Mouse (Mus musculus) forebrain, embryonic 14.5 days (tissue): ENCODE data around the gene Mgat1. TPM values are rescaled to one million over a fixed set of nuclear protein-coding genes. Genes with fewer than 3 reads are reported as not detected.
"Not testable (repeated sequence)": the region's sequence is repeated elsewhere in the genome, so short reads cannot be mapped to it uniquely, and the experiment has no call there.

Source experiments
- ATAC-seq: fragments of 200-750 bp; cut with Nextera tagmentation; 2 replicates; pipeline ENCODE4 v1.8.0; 2017; ENCODE audit warnings: mild to moderate bottlenecking, moderate library complexity
- DNase-seq: peaks from one replicate; pipeline ENCODE4 v3.0.0-alpha.2; 2015; ENCODE audit warnings: low spot score
- H3K27ac ChIP-seq: fragments of 300-500 bp; sonication (generic); 2 replicates; pipeline ENCODE4 v1.5.1; 2014; ENCODE audit warnings: low read depth, mild to moderate bottlenecking, control low read depth, low read length, moderate library complexity
- H3K27me3 ChIP-seq: fragments of 300-500 bp; sonication (generic); replicated peaks from 2 replicates; pipeline ENCODE4 v1.6.1; 2014; ENCODE audit warnings: low read length, control low read depth, mixed read lengths; ENCODE audit not compliant: control insufficient read depth, insufficient read depth
- H3K36me3 ChIP-seq: fragments of 300-500 bp; sonication (generic); 2 replicates; pipeline ENCODE4 v1.6.1; 2014; ENCODE audit warnings: low read length, control low read depth; ENCODE audit not compliant: control insufficient read depth, insufficient read depth
- H3K4me1 ChIP-seq: fragments of 300-500 bp; sonication (generic); 2 replicates; pipeline ENCODE4 v1.6.1; 2014; ENCODE audit warnings: antibody characterized with exemption, low read length, control low read depth; ENCODE audit not compliant: control insufficient read depth, insufficient read depth
- H3K4me2 ChIP-seq: fragments of 300-500 bp; sonication (generic); 2 replicates; pipeline ENCODE4 v1.6.1; 2014; ENCODE audit warnings: mild to moderate bottlenecking, control low read depth, low read length
- H3K4me3 ChIP-seq: fragments of 300-500 bp; sonication (generic); 2 replicates; pipeline ENCODE4 v1.5.1; 2014; ENCODE audit warnings: low read depth, low read length, control low read depth
- H3K9ac ChIP-seq: fragments of 300-500 bp; sonication (generic); 2 replicates; pipeline ENCODE4 v1.6.1; 2014; ENCODE audit warnings: mild to moderate bottlenecking, low read length, control low read depth, moderate library complexity
- H3K9me3 ChIP-seq: fragments of 300-500 bp; sonication (generic); replicated peaks from 2 replicates; pipeline ENCODE4 v1.6.1; 2016; ENCODE audit warnings: low read length, control low read depth, mixed read lengths; ENCODE audit not compliant: control insufficient read depth
- WGBS: fragments of 180-500 bp; shearing (Covaris S2); extraction: QIAGEN DNeasy Blood & Tissue Kit; methylation state at CpG from one replicate; pipeline ENCODE4 v1.1.7; 2014; 5-methylcytosine and 5-hydroxymethylcytosine counted together
- polyA plus RNA-seq: library from polyadenylated mRNA; unstranded; fragments of >200 nt; fragmentation: Nextera tagmentation; extraction: Ambion mirVana; gene quantifications from 2 replicates; pipeline ENCODE4 v1.2.1, GENCODE M21; 2014

Mgat1 gene
- 23.5 and 23.8 TPM in 2 replicates for polyA plus RNA-seq

DNA sequence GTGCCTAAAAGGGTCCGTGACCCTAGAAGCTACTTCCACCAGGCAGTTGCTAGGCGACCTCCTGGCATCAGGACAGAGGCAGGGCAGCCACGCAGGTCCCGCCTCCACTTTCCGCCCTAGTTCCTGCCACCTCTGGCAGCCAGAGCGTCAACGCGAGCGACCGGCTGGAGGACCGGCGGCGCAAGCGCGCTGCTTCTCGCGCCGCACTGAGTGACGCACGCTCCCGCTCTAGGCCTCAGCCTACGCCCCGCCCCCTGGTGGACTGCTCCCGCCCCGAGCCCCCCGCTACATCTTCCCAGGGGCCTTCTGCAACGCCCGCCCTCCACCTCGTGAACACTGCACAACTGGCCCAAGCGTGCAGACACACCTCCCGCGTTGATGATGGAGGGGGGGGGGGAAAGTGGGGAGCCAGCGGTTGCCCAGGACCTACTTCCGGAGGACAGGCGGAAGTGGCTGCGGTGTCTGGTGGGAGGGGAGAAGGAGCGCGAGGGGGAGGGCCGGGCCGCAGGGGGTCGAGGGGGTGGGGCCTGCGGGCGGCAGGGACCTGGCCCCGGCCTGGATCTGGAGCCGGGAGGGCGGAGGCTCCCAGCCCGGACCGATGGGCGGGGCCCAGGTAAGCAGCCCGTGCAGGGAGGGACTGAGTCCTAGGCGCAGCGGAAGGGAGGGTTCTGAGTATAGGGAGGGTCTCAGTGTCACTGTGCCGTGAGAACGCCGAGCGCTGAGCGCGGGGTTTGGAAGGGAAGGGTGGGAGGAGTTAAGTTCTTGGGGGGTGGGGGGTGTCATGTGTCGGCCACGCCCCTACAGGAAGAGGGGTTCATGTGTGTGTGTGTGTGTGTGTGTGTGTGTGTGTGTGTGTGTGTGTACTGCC lies at the start of gene Mgat1:
Gene Mgat1, plus strand, starts transcription at position 465 of the 868 bp plus-strand sequence.
- Histone ChIP-seq H3K4me3 (peak within 1 kb of the TSS; percentile 51), H3K36me3 (no peaks in the 10 kb centered on the region), H3K9me3 (no peaks in the 10 kb centered on the region), H3K4me1 (peaks cover 9% of the 10 kb centered on the region), H3K27me3 (no peaks in the 10 kb centered on the region), H3K9ac (peak within 1 kb of the TSS; percentile 70), H3K27ac (peak within 1 kb of the TSS; percentile 80), H3K4me2 (peak within 1 kb of the TSS; percentile 73)
- DNase-seq (peak; percentile 96), ATAC-seq (peak; percentile 94)
- WGBS, result under 1% methylated on average over 58 of the region's 60 CpGs

DNA sequence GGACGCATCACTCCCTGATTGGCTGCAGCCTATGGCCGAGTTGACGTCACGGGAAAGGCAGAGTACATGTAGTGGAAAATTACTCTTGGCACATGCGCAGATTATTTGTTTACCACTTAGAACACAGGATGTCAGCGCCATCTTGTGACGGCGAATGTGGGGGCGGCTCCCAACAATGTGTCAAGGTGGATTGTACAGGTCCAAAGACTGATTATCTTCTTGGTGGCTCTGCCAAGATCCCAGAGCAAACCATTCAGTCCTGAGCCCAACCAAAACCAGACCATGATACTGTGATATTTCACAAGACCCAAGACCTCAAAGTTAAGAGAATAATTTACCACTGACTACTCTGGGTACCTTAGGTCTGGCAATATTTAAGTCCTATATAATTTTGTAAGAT lies 49.2 kb upstream of the Mgat1 start:
- WGBS, result 93% methylated on average over 9 of the region's 9 CpGs
- H3K4me2 ChIP-seq, H3K27ac ChIP-seq, H3K4me3 ChIP-seq, ATAC-seq, H3K27me3 ChIP-seq, H3K4me1 ChIP-seq, DNase-seq, H3K9me3 ChIP-seq, H3K36me3 ChIP-seq, H3K9ac ChIP-seq: not testable (repeated sequence)

DNA sequence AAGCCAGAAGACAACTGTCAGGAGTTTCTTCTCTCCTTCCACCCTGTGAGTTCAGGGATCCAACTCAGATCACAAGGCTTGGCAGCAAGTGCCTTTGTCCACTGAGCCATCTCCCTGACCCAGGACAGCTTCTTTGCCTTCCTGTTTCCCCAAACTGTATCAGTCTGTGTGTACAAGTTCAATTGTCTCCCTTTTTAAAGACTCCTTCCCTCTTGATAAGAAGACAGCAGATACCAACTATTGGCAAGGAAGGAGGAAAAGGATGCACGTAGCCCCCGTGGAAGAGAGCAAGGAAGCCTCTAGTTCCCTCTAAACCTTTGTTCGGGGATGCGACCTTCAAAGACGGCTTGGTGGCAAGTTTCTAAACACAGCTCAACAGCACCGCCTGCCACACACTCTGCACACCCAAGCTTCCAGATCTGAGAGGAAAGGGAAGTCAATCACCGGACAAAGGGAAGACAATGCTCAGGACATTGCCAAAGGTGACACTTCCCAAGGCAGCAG lies 48.1 kb upstream of the Mgat1 start:
- ATAC-seq, result no peak
- WGBS, result 90% methylated on average over 7 of the region's 7 CpGs
- no peak overlapping the region for H3K27ac ChIP-seq
- H3K4me1 ChIP-seq, result no peaks in the 10 kb centered on the region
- no peaks in the 10 kb centered on the region for H3K27me3 ChIP-seq
- H3K9ac ChIP-seq, result no peak overlapping the region
- no peaks in the 10 kb centered on the region for H3K9me3 ChIP-seq
- H3K36me3 ChIP-seq, result no peaks in the 10 kb centered on the region
- DNase-seq, result no peak
- no peak overlapping the region for H3K4me3 ChIP-seq
- no peak overlapping the region for H3K4me2 ChIP-seq

DNA sequence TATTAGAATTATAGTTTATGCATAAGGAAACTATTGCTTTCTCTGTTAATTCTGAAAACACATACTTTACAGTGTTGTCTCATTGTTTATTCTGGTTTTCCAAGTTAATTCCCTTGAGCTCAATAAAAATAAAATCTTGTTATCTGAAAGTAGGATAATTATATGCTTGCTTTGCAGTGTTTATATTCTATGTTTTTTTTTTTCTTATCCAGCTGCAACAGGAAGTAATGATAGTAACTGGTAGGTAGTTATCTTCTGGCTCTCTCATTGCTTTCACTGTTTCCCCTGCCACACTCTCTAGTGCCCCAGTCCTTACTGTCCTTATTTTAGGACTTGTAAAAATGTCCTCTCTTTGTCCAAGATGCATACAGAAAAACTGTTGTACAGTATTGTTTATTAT lies 43.3 kb upstream of the Mgat1 start:
- Histone ChIP-seq H3K27me3 (no peaks in the 10 kb centered on the region), H3K9ac (no peak overlapping the region), H3K36me3 (no peaks in the 10 kb centered on the region), H3K4me2 (no peak overlapping the region), H3K27ac (no peak overlapping the region), H3K4me1 (peaks cover 5% of the 10 kb centered on the region), H3K4me3 (no peak overlapping the region), H3K9me3 (no peaks in the 10 kb centered on the region)
- no peak for DNase-seq
- no peak for ATAC-seq

DNA sequence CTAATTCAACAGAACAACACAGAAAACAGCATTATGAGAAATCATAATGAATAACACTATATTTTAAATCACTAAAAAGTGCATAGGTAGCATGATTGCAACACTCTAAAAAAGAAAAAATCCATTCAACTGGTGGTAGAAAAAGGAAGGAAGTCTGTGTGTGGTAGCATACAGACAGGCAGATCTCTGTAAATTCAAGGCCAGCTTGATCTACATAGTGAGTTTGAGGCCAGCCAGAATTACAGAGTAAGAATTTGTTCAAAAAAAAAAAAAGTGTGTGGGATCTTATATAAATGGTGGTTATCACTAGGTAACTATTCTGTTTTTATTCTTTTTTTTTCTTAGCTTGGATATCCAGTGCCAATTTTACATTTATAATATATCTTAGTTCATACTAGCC lies 42.8 kb upstream of the Mgat1 start:
- no peak overlapping the region for H3K9ac ChIP-seq
- no peak overlapping the region for H3K4me2 ChIP-seq
- H3K4me1 ChIP-seq, result peaks cover 5% of the 10 kb centered on the region
- H3K27me3 ChIP-seq, result no peaks in the 10 kb centered on the region
- ATAC-seq (no peak), DNase-seq (no peak)
- no peak overlapping the region for H3K4me3 ChIP-seq
- H3K9me3 ChIP-seq, result no peaks in the 10 kb centered on the region
- H3K27ac ChIP-seq, result no peak overlapping the region
- H3K36me3 ChIP-seq, result no peaks in the 10 kb centered on the region

DNA sequence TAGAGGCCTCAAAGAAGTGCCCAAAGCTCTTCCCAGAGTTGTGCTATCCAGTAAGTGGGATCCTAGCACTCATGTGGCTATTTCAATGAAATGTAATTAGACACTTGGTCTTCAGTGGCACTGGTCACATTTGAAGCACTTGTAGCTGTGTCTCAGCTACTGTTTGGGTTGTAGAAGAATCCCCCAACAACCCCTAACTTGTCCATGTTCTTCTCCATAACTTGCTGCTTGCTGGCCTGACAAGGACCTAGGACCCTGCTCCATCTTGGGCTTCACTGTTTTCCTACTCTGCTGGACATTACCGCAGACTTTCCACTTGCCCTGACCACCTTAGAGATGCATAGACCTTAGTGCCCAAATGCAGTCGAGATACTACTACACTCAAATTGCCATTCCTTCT lies 41.9 kb upstream of the Mgat1 start:
- peaks cover 5% of the 10 kb centered on the region for H3K4me1 ChIP-seq
- 60% methylated on average over 2 of the region's 2 CpGs for WGBS
- H3K4me3 ChIP-seq, result peak overlapping the region; percentile 94
- peak overlapping the region; percentile 67 for H3K4me2 ChIP-seq
- H3K27me3 ChIP-seq, result no peaks in the 10 kb centered on the region
- DNase-seq, result no peak
- H3K27ac ChIP-seq, result no peak overlapping the region
- peaks cover 6% of the 10 kb centered on the region; the same call in 1 of the 2 replicates for H3K36me3 ChIP-seq
- peak overlapping the region; percentile 98 for H3K9ac ChIP-seq
- no peaks in the 10 kb centered on the region for H3K9me3 ChIP-seq
- no peak for ATAC-seq

DNA sequence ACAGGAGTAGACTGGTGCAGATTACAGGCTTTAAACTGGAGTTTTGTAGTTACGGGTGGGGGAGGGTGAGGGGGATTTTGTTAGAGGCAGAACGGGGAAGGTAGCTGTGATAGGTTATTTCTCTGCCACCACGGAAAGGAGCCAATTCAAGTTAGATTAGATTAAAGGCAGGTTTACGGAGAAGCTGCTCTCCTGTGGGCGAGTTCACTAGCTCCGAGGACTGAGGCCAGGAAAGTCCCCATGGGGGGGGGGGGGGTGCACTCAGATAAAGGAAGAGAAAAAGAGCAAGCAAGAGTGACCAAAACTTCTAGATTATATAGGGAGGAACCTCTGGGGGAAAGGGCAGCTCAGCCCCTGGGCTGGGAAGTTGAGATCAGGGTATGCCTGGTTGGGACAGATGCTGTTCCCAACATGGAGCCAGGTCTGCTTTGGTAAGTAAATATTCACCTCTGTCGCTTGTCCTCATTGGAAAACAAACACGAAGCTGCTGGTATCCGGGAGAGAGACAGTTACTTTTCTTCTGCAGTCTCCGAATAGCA lies 41.4 kb upstream of the Mgat1 start:
- H3K4me2 ChIP-seq, result peak overlapping the region; percentile 67
- H3K4me3 ChIP-seq, result peak overlapping the region; percentile 94
- no peaks in the 10 kb centered on the region for H3K9me3 ChIP-seq
- H3K36me3 ChIP-seq, result peaks cover 6% of the 10 kb centered on the region; the same call in 1 of the 2 replicates
- ATAC-seq (peak; percentile 13), DNase-seq (no peak)
- H3K9ac ChIP-seq, result peak overlapping the region; percentile 98
- H3K27me3 ChIP-seq, result no peaks in the 10 kb centered on the region
- H3K27ac ChIP-seq, result peak overlapping the region; percentile 98
- peaks cover 5% of the 10 kb centered on the region for H3K4me1 ChIP-seq
- 1% methylated on average over 10 of the region's 10 CpGs for WGBS

DNA sequence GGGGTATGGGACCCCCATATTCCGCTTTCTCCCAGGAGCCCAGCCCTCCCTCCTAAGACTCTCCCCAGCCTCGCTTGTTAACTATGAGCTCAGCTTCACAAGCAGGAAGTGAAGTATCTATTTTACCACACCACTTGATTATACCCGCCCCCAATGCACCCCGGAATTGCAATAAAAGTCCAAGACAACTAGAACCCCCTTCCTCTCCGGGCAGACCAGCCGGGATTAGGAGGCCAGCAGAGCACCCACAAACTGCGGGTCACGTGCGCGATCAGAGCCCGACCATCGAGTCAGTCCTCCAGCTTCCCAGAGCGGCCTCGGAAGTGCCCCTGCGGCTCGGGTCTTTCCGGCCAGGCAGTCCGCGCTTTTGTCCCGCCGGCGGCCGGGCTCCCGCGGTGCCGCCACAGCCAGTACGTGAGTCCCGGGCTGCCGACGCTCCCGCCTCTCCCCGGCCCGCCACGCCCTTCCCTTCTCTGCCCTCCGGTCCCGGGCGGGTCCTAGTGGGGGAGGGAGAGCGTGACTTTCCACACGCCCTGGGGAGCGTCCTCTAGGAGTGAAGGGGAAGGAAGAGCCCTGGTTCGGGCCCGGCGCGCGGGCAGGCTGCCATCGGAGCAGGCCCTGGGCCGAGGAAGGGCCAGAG lies 40.7 kb upstream of the Mgat1 start, which contains the start of gene Zfp62:
Gene Zfp62, plus strand, starts transcription at position 164 of the 640 bp plus-strand sequence.
- Histone ChIP-seq H3K4me2 (peak within 1 kb of the TSS; percentile 67), H3K36me3 (peaks cover 6% of the 10 kb centered on the region; the same call in 1 of the 2 replicates), H3K9ac (peak within 1 kb of the TSS; percentile 98), H3K27ac (peak within 1 kb of the TSS; percentile 98), H3K27me3 (no peaks in the 10 kb centered on the region), H3K4me1 (peaks cover 5% of the 10 kb centered on the region), H3K4me3 (peak within 1 kb of the TSS; percentile 94), H3K9me3 (no peaks in the 10 kb centered on the region)
- WGBS, result under 1% methylated on average over 42 of the region's 47 CpGs
- DNase-seq (peak; percentile 95), ATAC-seq (peak; percentile 92)
